Mouse (Mus musculus): Measurements from ENCODE around the gene Dnajc2.

Gene Dnajc2

GRCm38 (mm10) chr5:21785053-21785452 is at the start of gene Dnajc2, which contains the start of gene Psmc2:
Dnajc2 (minus strand) TSS chr5:21785251.
Psmc2 (plus strand) TSS chr5:21785283.
- DNase-seq (ENCODE audit: low spot score), result peak; percentile 92

- no peak for DNase-seq (ENCODE audit: low spot score)
These were observed 46.7 kb upstream of the Dnajc2 start for GRCm38 (mm10) chr5:21831761-21832160.

DNA sequence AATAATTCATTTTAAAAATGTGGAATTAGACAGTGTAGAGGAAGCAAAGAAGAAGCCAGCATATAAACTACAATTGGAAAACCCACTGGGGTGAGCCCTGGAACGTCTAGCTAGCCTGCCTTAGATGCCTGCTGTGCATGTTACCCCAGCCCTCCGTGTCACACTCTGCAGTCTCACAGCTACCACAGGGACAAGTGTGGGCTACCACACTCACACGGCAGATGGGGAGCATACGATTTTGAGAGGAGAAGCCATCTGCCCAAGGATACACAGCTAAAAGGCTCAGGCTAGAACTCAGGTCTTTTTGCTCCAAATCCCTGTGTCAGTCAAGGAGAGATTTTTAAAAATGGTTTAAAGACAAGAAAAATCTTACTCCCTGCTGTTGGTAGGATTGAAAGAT is 43.8 kb upstream of the Dnajc2 start:
- no peak for DNase-seq (ENCODE audit: low spot score)

DNA sequence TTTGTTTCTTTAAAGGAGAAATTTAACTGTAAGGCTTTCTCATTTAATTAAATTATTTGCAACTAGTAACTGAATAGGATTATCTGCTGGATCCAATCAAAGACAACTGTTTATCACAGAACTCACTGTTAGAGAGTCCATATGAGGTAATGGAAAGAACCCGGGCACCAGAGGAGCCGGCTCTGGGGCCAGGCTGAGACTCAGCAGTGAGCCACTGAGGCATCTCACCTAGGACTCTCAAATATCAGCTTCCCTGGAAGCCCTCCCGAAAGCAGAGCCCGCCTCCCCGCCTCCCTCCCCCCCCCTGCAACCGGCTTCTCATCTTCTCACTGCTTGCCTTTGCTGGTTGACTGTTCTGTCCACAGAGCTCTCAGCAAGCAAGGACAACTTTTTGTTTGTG is 42.6 kb upstream of the Dnajc2 start:
- no peak for DNase-seq (ENCODE audit: low spot score)

DNA sequence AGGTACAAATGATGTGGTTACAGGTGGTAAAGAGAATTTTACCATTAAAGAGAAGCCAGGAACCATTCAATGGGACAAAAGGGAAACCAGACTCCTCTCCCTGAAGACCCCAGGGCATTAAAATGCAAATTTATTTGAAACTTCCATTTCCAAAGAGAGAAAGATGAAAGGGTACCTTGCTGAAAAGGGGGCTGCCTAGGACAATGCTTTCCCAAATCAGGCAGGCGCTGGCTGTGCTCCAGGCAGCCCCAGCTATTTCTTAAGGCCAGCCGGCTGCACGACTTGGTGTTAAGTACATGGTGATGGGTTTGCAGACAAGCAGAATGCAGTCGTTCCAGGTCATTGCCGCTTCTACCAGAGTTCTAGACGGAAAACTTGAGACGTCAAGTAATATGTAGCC is 41.3 kb upstream of the Dnajc2 start:
- DNase-seq (ENCODE audit: low spot score), result no peak

DNA sequence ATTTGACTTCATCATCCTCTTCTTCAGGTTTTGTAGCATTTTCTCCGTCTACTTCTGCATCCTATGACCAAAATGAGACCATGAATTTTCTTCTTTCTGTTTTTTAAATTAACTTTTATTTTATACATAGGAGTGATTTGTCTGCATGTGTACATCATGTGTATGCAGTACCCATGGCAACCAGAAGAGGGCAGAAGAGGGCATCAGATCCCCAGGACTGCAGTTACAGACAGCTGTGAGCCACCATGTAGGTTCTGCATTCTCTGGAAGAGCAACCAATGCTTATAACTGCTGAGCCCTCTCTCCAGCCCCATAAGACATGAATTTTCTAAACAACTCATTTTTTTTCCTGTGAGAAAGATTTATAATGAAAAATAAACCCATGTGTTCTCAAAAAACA is 28.9 kb upstream of the Dnajc2 start:
- DNase-seq (ENCODE audit: low spot score), result peak; percentile 56

GRCm38 (mm10) chr5:21810924-21811323 is 25.9 kb upstream of the Dnajc2 start:
- DNase-seq (ENCODE audit: low spot score), result no peak

GRCm38 (mm10) chr5:21804837-21805236 is 19.8 kb upstream of the Dnajc2 start:
- DNase-seq (ENCODE audit: low spot score), result no peak

DNA sequence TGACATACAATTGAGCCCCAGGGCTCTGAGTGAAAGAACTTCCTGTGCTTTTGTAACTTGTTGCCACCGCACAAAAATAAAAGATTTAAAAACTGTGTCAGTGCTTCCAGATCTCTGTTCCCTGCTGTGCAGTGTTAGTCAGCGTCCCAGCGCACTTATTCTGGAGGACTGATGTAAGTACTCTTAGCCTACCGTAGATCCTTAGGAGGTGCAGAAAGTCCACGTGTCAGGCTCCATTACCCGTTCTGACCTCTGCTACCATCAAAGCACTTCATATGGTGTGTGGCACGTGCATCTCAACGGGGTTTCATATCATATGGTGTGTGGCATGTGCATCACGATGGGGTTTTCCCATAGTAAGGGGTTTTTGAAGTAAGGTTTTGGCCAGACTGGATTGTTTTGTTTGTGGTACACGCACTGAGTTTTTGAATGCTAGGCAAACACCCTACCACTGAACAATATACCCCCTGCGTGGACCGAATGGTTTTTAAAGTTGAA is 18.7 kb upstream of the Dnajc2 start:
- no peak for DNase-seq (ENCODE audit: low spot score)

DNA sequence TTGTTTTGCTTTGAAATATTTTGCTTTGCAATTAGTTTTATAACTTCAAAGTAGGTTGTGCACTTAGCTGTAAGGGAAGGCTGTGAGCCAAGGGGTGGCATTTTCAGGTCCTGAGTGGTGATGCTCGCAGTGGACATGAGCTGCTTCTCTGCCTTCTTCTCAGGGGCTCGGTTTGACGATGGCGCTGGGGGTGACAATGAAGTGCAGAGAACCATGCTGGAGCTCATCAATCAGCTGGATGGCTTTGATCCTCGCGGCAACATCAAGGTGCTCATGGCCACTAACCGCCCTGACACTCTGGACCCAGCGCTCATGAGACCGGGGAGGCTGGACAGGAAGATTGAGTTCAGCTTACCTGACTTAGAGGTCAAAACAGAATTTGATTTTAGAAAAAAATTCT is 17.9 kb upstream of the Dnajc2 start:
- DNase-seq (ENCODE audit: low spot score), result no peak

DNA sequence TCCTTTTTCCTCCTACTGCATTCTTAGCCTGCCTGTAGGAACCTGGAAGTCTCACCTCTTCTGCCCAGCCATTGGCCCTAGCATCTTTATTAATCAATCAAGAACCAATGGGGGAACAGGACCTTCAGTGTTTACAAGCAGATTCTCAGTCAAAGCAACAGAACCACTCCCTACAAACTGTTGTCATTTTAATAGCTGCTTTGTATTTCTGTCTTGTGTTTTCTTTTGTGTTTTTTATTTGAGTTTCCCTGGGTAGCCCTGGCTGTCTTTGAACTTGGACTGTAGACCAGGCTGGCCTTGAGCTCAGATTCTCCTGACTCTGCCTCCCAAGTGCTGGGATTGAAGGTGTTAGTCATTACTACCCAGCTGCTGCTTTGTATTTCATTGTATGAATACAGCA is 7.1 kb upstream of the Dnajc2 start:
- no peak for DNase-seq (ENCODE audit: low spot score)

GRCm38 (mm10) chr5:21789061-21789460 is 4.0 kb upstream of the Dnajc2 start:
- no peak for DNase-seq (ENCODE audit: low spot score)

GRCm38 (mm10) chr5:21787186-21788105 is 2.4 kb upstream of the Dnajc2 start:
- DNase-seq (ENCODE audit: low spot score), result no peak

GRCm38 (mm10) chr5:21786258-21787185 is 1.5 kb upstream of the Dnajc2 start:
- DNase-seq (ENCODE audit: low spot score), result peak; percentile 93

DNA sequence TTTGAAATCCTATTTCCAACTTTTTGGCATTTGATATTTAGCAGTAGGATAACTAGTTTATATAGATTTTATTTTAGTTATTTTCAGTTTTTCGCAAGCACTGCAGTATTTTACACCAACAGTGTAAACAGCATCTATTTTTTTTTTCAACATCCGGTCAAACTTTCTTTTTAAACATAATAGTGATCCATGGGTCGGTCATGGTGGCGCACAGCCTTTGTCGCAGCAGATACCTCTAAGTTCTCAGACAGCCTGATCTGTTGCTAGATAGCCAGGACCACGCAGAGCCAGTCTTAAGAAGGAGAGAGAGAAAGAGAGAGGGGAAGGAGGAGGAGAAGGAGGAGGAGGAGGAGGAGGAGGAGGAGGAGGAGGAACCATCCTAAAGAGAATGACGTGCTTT is 725 bp upstream of the Dnajc2 start:
- no peak for DNase-seq (ENCODE audit: low spot score)

DNA sequence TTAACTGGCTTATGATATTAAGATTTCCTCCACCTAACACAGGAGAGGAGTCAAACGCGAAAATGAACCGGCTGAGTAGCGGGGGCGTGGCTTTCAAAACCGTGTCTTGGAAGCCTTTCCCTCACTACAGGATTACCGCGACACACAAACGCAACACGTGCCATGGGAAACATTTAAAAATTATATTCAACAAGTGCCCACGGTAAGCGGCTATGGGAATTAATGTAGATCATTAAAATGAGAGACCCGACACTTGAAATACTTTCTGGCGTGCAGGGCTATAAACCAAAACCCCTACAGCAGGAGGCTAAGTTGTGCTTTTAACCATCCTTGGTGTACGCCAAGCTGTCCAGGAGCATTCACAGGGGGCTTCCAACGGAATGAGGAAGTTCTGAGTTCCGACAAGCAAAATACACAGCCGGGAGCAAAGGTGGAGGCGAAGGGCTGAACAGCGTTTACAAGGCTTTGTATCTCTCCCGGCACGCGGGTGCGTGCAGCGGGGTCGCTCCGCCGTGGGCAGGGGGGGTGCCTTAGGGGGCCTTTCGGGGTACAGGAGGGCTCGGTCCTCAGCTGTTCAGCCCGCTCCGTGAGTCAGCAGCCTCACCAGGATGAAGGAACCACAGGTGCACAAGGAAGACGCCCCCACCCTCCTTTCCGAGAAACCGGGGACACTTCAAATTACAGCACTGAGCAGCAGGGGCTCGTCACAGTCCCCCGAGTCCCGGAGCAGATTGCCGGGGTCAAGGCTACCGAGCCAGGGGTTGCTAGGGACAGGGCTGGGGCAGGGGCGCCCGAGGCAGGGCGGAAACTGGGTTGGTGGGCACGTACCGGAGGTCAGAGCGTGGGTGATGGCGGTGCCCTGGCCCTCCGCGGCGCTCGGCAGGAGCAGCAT is 644 bp downstream of the Dnajc2 start:
- no peak for DNase-seq (ENCODE audit: low spot score)

DNA sequence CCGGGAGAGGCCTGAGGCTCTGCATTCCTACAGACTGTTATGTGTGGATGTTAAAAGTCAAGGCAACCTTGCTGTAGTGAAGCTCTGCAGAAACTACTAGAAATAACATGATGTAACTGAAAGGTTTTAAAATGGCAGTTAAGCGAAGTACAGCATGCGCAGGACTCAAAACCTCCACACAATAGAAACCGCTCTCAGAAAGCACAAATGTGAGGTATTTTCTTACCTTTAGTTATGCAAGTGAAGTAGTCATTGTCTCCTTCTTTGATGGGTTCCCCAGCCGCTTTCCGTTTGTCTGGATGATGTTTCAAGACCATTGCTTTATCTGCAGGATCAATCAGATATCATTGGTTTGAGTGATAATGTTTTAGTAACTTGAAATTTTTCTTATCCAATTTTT is 8.6 kb downstream of the Dnajc2 start:
- DNase-seq (ENCODE audit: low spot score), result no peak

DNA sequence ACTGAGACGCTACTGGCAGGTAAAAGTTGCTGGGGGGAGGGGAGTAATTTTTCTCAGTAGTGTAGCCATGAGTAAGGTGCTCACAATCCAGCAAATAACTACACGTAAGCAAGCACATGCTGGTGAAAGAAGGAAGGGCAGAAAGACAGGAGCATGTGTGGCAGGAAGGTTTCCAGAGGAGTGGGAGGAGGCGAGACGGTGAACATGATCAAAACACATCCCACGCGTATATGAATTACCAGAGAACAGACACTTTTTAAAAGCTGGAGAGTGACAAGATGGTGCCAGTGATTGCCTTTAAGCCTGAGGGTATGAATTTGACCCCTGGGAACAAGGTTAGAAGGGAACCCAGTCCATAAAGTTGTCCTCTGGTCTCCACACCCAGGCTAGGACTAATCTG is 15.2 kb downstream of the Dnajc2 start:
- no peak for DNase-seq (ENCODE audit: low spot score)

GRCm38 (mm10) chr5:21768506-21768905 is 16.5 kb downstream of the Dnajc2 start:
- no peak for DNase-seq (ENCODE audit: low spot score)

DNA sequence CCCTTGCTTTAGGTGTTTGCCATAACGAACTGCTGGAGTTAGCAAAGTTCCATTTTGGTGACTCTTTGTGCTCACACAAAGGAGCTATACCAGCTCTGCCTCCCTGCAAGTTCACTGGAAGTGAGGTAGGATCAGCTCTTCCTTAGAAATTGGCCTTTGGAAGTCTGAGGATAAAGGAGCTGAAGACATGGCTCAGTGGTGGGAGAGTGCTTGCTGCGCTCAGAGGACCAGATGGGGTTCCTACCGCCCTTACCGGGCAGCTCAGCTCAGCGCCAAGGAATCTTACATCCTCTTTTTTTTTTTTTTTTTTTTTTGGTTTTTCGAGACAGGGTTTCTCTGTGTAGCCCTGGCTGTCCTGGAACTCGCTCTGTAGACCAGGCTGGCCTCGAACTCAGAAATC is 39.1 kb downstream of the Dnajc2 start:
- DNase-seq (ENCODE audit: low spot score), result no peak

GRCm38 (mm10) chr5:21744651-21745050 is 40.4 kb downstream of the Dnajc2 start:
- DNase-seq (ENCODE audit: low spot score), result no peak

GRCm38 (mm10) chr5:21743606-21744005 is 41.4 kb downstream of the Dnajc2 start:
- no peak for DNase-seq (ENCODE audit: low spot score)

Measured in testis, postnatal 14 days (tissue).